Mouse (Mus musculus): Measurements from ENCODE around the gene Slmap. TPM values are rescaled to one million over a fixed set of nuclear protein-coding genes. Genes with fewer than 3 reads are reported as not detected.

Gene Slmap
- polyA plus RNA-seq, 1 experiment from 2014 or later, result 22.3 TPM

GRCm38 (mm10) chr14:26437771-26438170 lies 97.0 kb downstream of the Slmap start:
- no peak for DNase-seq (ENCODE audit: low spot score)
- 89% methylated on average over 2 of the region's 2 CpGs for WGBS

GRCm38 (mm10) chr14:26436304-26436703 lies 98.4 kb downstream of the Slmap start:
- no peak overlapping the region for H3K9ac ChIP-seq (replicated peaks; ENCODE audit: low read length)
- no peaks in the 10 kb centered on the region for H3K4me1 ChIP-seq (ENCODE audit: control insufficient read depth, insufficient read depth, low read length)
- no peak overlapping the region for H3K4me3 ChIP-seq (ENCODE audit: low read depth, low read length)
- no peaks in the 10 kb centered on the region for H3K9me3 ChIP-seq (replicated peaks; ENCODE audit: control insufficient read depth, low read length)
- no peak overlapping the region for H3K4me2 ChIP-seq (ENCODE audit: low read depth, low read length)
- DNase-seq (ENCODE audit: low spot score), result no peak
- 0 out of 2 replicates have a peak, but pooled peaks cover 2% of the 10 kb centered on the region for H3K36me3 ChIP-seq (replicated peaks; ENCODE audit: control insufficient read depth, insufficient read depth, low read depth, low read length)
- ATAC-seq (replicated peaks; ENCODE audit: insufficient number of reproducible peaks, low FRiP score, low TSS enrichment, low read depth), result no peak
- H3K27ac ChIP-seq (replicated peaks; ENCODE audit: low read depth, low read length), result no peak overlapping the region
- no peaks in the 10 kb centered on the region for H3K27me3 ChIP-seq (ENCODE audit: control insufficient read depth, insufficient read depth, low read length)

More at GRCm38 (mm10) chr14:26437771-26438170, 97.0 kb downstream of the Slmap start:
- ATAC-seq (replicated peaks; ENCODE audit: insufficient number of reproducible peaks, low FRiP score, low TSS enrichment, low read depth), result no peak
- no peaks in the 10 kb centered on the region for H3K4me1 ChIP-seq (ENCODE audit: control insufficient read depth, insufficient read depth, low read length)
- no peak overlapping the region for H3K4me2 ChIP-seq (ENCODE audit: low read depth, low read length)
- no peaks in the 10 kb centered on the region for H3K27me3 ChIP-seq (ENCODE audit: control insufficient read depth, insufficient read depth, low read length)
- 0 out of 2 replicates have a peak, but pooled peaks cover 2% of the 10 kb centered on the region for H3K36me3 ChIP-seq (replicated peaks; ENCODE audit: control insufficient read depth, insufficient read depth, low read depth, low read length)
- no peak overlapping the region for H3K9ac ChIP-seq (replicated peaks; ENCODE audit: low read length)
- H3K9me3 ChIP-seq (replicated peaks; ENCODE audit: control insufficient read depth, low read length), result no peaks in the 10 kb centered on the region
- no peak overlapping the region for H3K4me3 ChIP-seq (ENCODE audit: low read depth, low read length)
- no peak overlapping the region for H3K27ac ChIP-seq (replicated peaks; ENCODE audit: low read depth, low read length)

GRCm38 (mm10) chr14:26432320-26432719 lies 102.4 kb downstream of the Slmap start:
- no peaks in the 10 kb centered on the region for H3K4me1 ChIP-seq (ENCODE audit: control insufficient read depth, insufficient read depth, low read length)
- DNase-seq (ENCODE audit: low spot score) (no peak), ATAC-seq (replicated peaks; ENCODE audit: insufficient number of reproducible peaks, low FRiP score, low TSS enrichment, low read depth) (no peak)
- no peak overlapping the region for H3K9ac ChIP-seq (replicated peaks; ENCODE audit: low read length)
- WGBS, result 81% methylated on average over 2 of the region's 2 CpGs
- H3K4me2 ChIP-seq (ENCODE audit: low read depth, low read length), result no peak overlapping the region
- no peak overlapping the region for H3K27ac ChIP-seq (replicated peaks; ENCODE audit: low read depth, low read length)
- no peaks in the 10 kb centered on the region for H3K27me3 ChIP-seq (ENCODE audit: control insufficient read depth, insufficient read depth, low read length)
- no peaks in the 10 kb centered on the region for H3K36me3 ChIP-seq (replicated peaks; ENCODE audit: control insufficient read depth, insufficient read depth, low read depth, low read length)
- no peaks in the 10 kb centered on the region for H3K9me3 ChIP-seq (replicated peaks; ENCODE audit: control insufficient read depth, low read length)
- H3K4me3 ChIP-seq (ENCODE audit: low read depth, low read length), result no peak overlapping the region

GRCm38 (mm10) chr14:26431919-26432318 lies 102.8 kb downstream of the Slmap start:
- no peaks in the 10 kb centered on the region for H3K9me3 ChIP-seq (replicated peaks; ENCODE audit: control insufficient read depth, low read length)
- H3K4me1 ChIP-seq (ENCODE audit: control insufficient read depth, insufficient read depth, low read length), result no peaks in the 10 kb centered on the region
- no peaks in the 10 kb centered on the region for H3K27me3 ChIP-seq (ENCODE audit: control insufficient read depth, insufficient read depth, low read length)
- H3K36me3 ChIP-seq (replicated peaks; ENCODE audit: control insufficient read depth, insufficient read depth, low read depth, low read length), result no peaks in the 10 kb centered on the region
- H3K9ac ChIP-seq (replicated peaks; ENCODE audit: low read length), result no peak overlapping the region
- no peak for DNase-seq (ENCODE audit: low spot score)
- H3K4me2 ChIP-seq (ENCODE audit: low read depth, low read length), result no peak overlapping the region
- no peak for ATAC-seq (replicated peaks; ENCODE audit: insufficient number of reproducible peaks, low FRiP score, low TSS enrichment, low read depth)
- H3K4me3 ChIP-seq (ENCODE audit: low read depth, low read length), result no peak overlapping the region
- H3K27ac ChIP-seq (replicated peaks; ENCODE audit: low read depth, low read length), result no peak overlapping the region
- 85% methylated on average over 2 of the region's 2 CpGs for WGBS

GRCm38 (mm10) chr14:26420231-26420630 lies 114.5 kb downstream of the Slmap start:
- no peak for DNase-seq (ENCODE audit: low spot score)
- H3K36me3 ChIP-seq (replicated peaks; ENCODE audit: control insufficient read depth, insufficient read depth, low read depth, low read length), result no peaks in the 10 kb centered on the region

GRCm38 (mm10) chr14:26417956-26418355 lies 116.8 kb downstream of the Slmap start:
- ATAC-seq (replicated peaks; ENCODE audit: insufficient number of reproducible peaks, low FRiP score, low TSS enrichment, low read depth) (no peak), DNase-seq (ENCODE audit: low spot score) (peak; percentile 79)
- H3K4me2 ChIP-seq (ENCODE audit: low read depth, low read length), result no peak overlapping the region
- H3K4me3 ChIP-seq (ENCODE audit: low read depth, low read length), result no peak overlapping the region
- no peaks in the 10 kb centered on the region for H3K36me3 ChIP-seq (replicated peaks; ENCODE audit: control insufficient read depth, insufficient read depth, low read depth, low read length)
- no peaks in the 10 kb centered on the region for H3K9me3 ChIP-seq (replicated peaks; ENCODE audit: control insufficient read depth, low read length)
- no peaks in the 10 kb centered on the region for H3K27me3 ChIP-seq (ENCODE audit: control insufficient read depth, insufficient read depth, low read length)
- no peak overlapping the region for H3K9ac ChIP-seq (replicated peaks; ENCODE audit: low read length)
- peak overlapping the region; percentile 13; the same call in 1 of the 2 replicates for H3K27ac ChIP-seq (replicated peaks; ENCODE audit: low read depth, low read length)
- H3K4me1 ChIP-seq (ENCODE audit: control insufficient read depth, insufficient read depth, low read length), result no peaks in the 10 kb centered on the region
- 50% methylated on average over 5 of the region's 5 CpGs for WGBS

More at GRCm38 (mm10) chr14:26420231-26420630, 114.5 kb downstream of the Slmap start:
- Histone ChIP-seq H3K9me3 (replicated peaks; ENCODE audit: control insufficient read depth, low read length) (no peaks in the 10 kb centered on the region), H3K4me3 (ENCODE audit: low read depth, low read length) (no peak overlapping the region), H3K27me3 (ENCODE audit: control insufficient read depth, insufficient read depth, low read length) (no peaks in the 10 kb centered on the region), H3K27ac (replicated peaks; ENCODE audit: low read depth, low read length) (no peak overlapping the region), H3K4me2 (ENCODE audit: low read depth, low read length) (no peak overlapping the region), H3K4me1 (ENCODE audit: control insufficient read depth, insufficient read depth, low read length) (no peaks in the 10 kb centered on the region), H3K9ac (replicated peaks; ENCODE audit: low read length) (no peak overlapping the region)
- WGBS, result 86% methylated on average over 2 of the region's 2 CpGs
- no peak for ATAC-seq (replicated peaks; ENCODE audit: insufficient number of reproducible peaks, low FRiP score, low TSS enrichment, low read depth)

GRCm38 (mm10) chr14:26417088-26417487 lies 117.6 kb downstream of the Slmap start:
- H3K4me1 ChIP-seq (ENCODE audit: control insufficient read depth, insufficient read depth, low read length), result no peaks in the 10 kb centered on the region

GRCm38 (mm10) chr14:26413581-26413980 lies 121.2 kb downstream of the Slmap start:
- no peak overlapping the region for H3K9ac ChIP-seq (replicated peaks; ENCODE audit: low read length)
- no peak overlapping the region for H3K4me3 ChIP-seq (ENCODE audit: low read depth, low read length)
- ATAC-seq (replicated peaks; ENCODE audit: insufficient number of reproducible peaks, low FRiP score, low TSS enrichment, low read depth) (no peak), DNase-seq (ENCODE audit: low spot score) (no peak)
- no peaks in the 10 kb centered on the region for H3K9me3 ChIP-seq (replicated peaks; ENCODE audit: control insufficient read depth, low read length)
- WGBS, result 88% methylated on average over 1 of the region's 1 CpGs
- H3K27me3 ChIP-seq (ENCODE audit: control insufficient read depth, insufficient read depth, low read length), result no peaks in the 10 kb centered on the region
- H3K4me2 ChIP-seq (ENCODE audit: low read depth, low read length), result no peak overlapping the region
- H3K36me3 ChIP-seq (replicated peaks; ENCODE audit: control insufficient read depth, insufficient read depth, low read depth, low read length), result no peaks in the 10 kb centered on the region
- H3K4me1 ChIP-seq (ENCODE audit: control insufficient read depth, insufficient read depth, low read length), result no peaks in the 10 kb centered on the region
- no peak overlapping the region for H3K27ac ChIP-seq (replicated peaks; ENCODE audit: low read depth, low read length)

More at GRCm38 (mm10) chr14:26417088-26417487, 117.6 kb downstream of the Slmap start:
- WGBS, result 82% methylated on average over 4 of the region's 4 CpGs
- DNase-seq (ENCODE audit: low spot score) (no peak), ATAC-seq (replicated peaks; ENCODE audit: insufficient number of reproducible peaks, low FRiP score, low TSS enrichment, low read depth) (no peak)
- Histone ChIP-seq H3K4me3 (ENCODE audit: low read depth, low read length) (no peak overlapping the region), H3K9ac (replicated peaks; ENCODE audit: low read length) (no peak overlapping the region), H3K27ac (replicated peaks; ENCODE audit: low read depth, low read length) (no peak overlapping the region), H3K9me3 (replicated peaks; ENCODE audit: control insufficient read depth, low read length) (no peaks in the 10 kb centered on the region), H3K4me2 (ENCODE audit: low read depth, low read length) (no peak overlapping the region), H3K36me3 (replicated peaks; ENCODE audit: control insufficient read depth, insufficient read depth, low read depth, low read length) (no peaks in the 10 kb centered on the region), H3K27me3 (ENCODE audit: control insufficient read depth, insufficient read depth, low read length) (no peaks in the 10 kb centered on the region)
